Mouse (Mus musculus) cerebellum, adult (tissue): ENCODE data around the gene Sephs1.

ENCODE experiments used
- ATAC-seq: cut with Nextera tagmentation; 2 replicates; pipeline ENCODE4 v1.9.2; 2017; ENCODE audit warnings: mild to moderate bottlenecking, moderate library complexity, mixed read lengths; ENCODE audit not compliant: insufficient number of reproducible peaks, low FRiP score, low TSS enrichment

The Sephs1 gene

DNA sequence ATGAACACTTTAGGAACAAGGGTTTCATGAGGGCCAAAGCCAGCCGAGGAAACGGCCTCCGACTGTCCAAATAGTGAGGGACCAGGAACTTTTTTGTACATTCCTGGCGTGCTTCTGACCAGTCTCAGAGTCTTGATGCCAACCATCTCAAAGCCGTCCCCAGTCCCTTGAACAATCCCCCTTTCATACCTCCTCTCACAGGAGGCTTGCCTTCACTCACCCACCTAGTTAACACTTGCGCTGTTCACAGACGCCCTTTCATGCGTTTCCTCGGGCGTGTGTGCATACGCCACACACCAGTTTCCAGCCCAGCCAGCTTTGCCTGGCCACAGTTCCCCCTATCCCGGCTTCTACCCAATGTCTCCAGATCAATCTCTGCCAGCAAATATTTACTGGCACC is 76.7 kb downstream of the Sephs1 start:
- ATAC-seq: no peak
